Mouse (Mus musculus): Measurements from ENCODE around the gene Calcrl. TPM values are rescaled to one million over a fixed set of nuclear protein-coding genes. Genes with fewer than 3 reads are reported as not detected.
A peak's percentile ranks its signal among the peaks of the same experiment; 100 is the strongest.

Calcrl gene
- polyA plus RNA-seq, 1 experiment from 2014 or later: 39.4 TPM

- H3K9me3 ChIP-seq (replicated peaks): no peaks in the 10 kb centered on the region
- no peaks in the 10 kb centered on the region for H3K36me3 ChIP-seq
- no peak overlapping the region for H3K9ac ChIP-seq
- no peak overlapping the region for H3K4me3 ChIP-seq
- no peak overlapping the region for H3K4me2 ChIP-seq
- 0 out of 2 replicates have a peak, but pooled peaks cover 3% of the 10 kb centered on the region for H3K4me1 ChIP-seq (replicated peaks)
- no peak overlapping the region for H3K27ac ChIP-seq
- no peak for ATAC-seq (replicated peaks; ENCODE audit: insufficient number of reproducible peaks, insufficient read depth, low FRiP score, low read depth)
- no peaks in the 10 kb centered on the region for H3K27me3 ChIP-seq
These were observed 58.5 kb downstream of the Calcrl start for GRCm38 (mm10) chr2:84366742-84367141.

- Histone ChIP-seq H3K4me2 (no peak overlapping the region), H3K9ac (no peak overlapping the region), H3K4me1 (replicated peaks) (0 out of 2 replicates have a peak, but pooled peaks cover 3% of the 10 kb centered on the region), H3K9me3 (replicated peaks) (no peaks in the 10 kb centered on the region), H3K4me3 (no peak overlapping the region), H3K36me3 (no peaks in the 10 kb centered on the region), H3K27me3 (no peaks in the 10 kb centered on the region), H3K27ac (no peak overlapping the region)
- 64% methylated on average over 3 of the region's 3 CpGs for WGBS
- ATAC-seq (replicated peaks; ENCODE audit: insufficient number of reproducible peaks, insufficient read depth, low FRiP score, low read depth): no peak
These were observed 59.9 kb downstream of the Calcrl start for GRCm38 (mm10) chr2:84365266-84365665.

- ATAC-seq (replicated peaks; ENCODE audit: insufficient number of reproducible peaks, insufficient read depth, low FRiP score, low read depth): 0 out of 2 replicates have a peak, but pooled peaks have one; percentile 7
- WGBS: 82% methylated on average over 6 of the region's 6 CpGs
- H3K27ac ChIP-seq: no peak overlapping the region
These were observed 62.2 kb downstream of the Calcrl start for GRCm38 (mm10) chr2:84362779-84363719.

GRCm38 (mm10) chr2:84358690-84359343, 66.4 kb downstream of the Calcrl start:
- ATAC-seq (replicated peaks; ENCODE audit: insufficient number of reproducible peaks, insufficient read depth, low FRiP score, low read depth): no peak
- WGBS: 56% methylated on average over 3 of the region's 3 CpGs
- Histone ChIP-seq H3K36me3 (no peaks in the 10 kb centered on the region), H3K27me3 (no peaks in the 10 kb centered on the region), H3K9ac (no peak overlapping the region), H3K4me1 (replicated peaks) (no peaks in the 10 kb centered on the region), H3K4me2 (no peak overlapping the region), H3K4me3 (no peak overlapping the region), H3K27ac (no peak overlapping the region), H3K9me3 (replicated peaks) (no peaks in the 10 kb centered on the region)

More at GRCm38 (mm10) chr2:84362779-84363719, 62.2 kb downstream of the Calcrl start:
- Histone ChIP-seq H3K4me2 (no peak overlapping the region), H3K4me3 (no peak overlapping the region), H3K27me3 (no peaks in the 10 kb centered on the region), H3K9ac (no peak overlapping the region), H3K9me3 (replicated peaks) (no peaks in the 10 kb centered on the region), H3K36me3 (no peaks in the 10 kb centered on the region), H3K4me1 (replicated peaks) (no peaks in the 10 kb centered on the region)

- no peaks in the 10 kb centered on the region for H3K9me3 ChIP-seq (replicated peaks)
- no peak overlapping the region for H3K4me2 ChIP-seq
- no peaks in the 10 kb centered on the region for H3K27me3 ChIP-seq
- ATAC-seq (replicated peaks; ENCODE audit: insufficient number of reproducible peaks, insufficient read depth, low FRiP score, low read depth): no peak
- 57% methylated on average over 4 of the region's 4 CpGs for WGBS
- H3K4me1 ChIP-seq (replicated peaks): no peaks in the 10 kb centered on the region
- H3K36me3 ChIP-seq: no peaks in the 10 kb centered on the region
- no peak overlapping the region for H3K9ac ChIP-seq
- no peak overlapping the region for H3K4me3 ChIP-seq
- H3K27ac ChIP-seq: no peak overlapping the region
These were observed 69.9 kb downstream of the Calcrl start for GRCm38 (mm10) chr2:84355281-84355680.

- no peak overlapping the region for H3K27ac ChIP-seq
- 65% methylated on average over 2 of the region's 2 CpGs for WGBS
- no peaks in the 10 kb centered on the region for H3K4me1 ChIP-seq (replicated peaks)
- no peaks in the 10 kb centered on the region for H3K9me3 ChIP-seq (replicated peaks)
- no peak overlapping the region for H3K4me2 ChIP-seq
- no peaks in the 10 kb centered on the region for H3K36me3 ChIP-seq
- no peak overlapping the region for H3K9ac ChIP-seq
- ATAC-seq (replicated peaks; ENCODE audit: insufficient number of reproducible peaks, insufficient read depth, low FRiP score, low read depth): no peak
- H3K4me3 ChIP-seq: no peak overlapping the region
- H3K27me3 ChIP-seq: no peaks in the 10 kb centered on the region
These were observed 77.8 kb downstream of the Calcrl start for GRCm38 (mm10) chr2:84347376-84347775.

- Histone ChIP-seq H3K27me3 (no peaks in the 10 kb centered on the region), H3K4me1 (replicated peaks) (no peaks in the 10 kb centered on the region), H3K9me3 (replicated peaks) (no peaks in the 10 kb centered on the region), H3K36me3 (no peaks in the 10 kb centered on the region), H3K9ac (no peak overlapping the region), H3K4me2 (no peak overlapping the region), H3K4me3 (no peak overlapping the region), H3K27ac (no peak overlapping the region)
- WGBS: 52% methylated on average over 2 of the region's 2 CpGs
- no peak for ATAC-seq (replicated peaks; ENCODE audit: insufficient number of reproducible peaks, insufficient read depth, low FRiP score, low read depth)
These were observed 81.5 kb downstream of the Calcrl start for GRCm38 (mm10) chr2:84343756-84344155.

- Histone ChIP-seq H3K4me1 (replicated peaks) (no peaks in the 10 kb centered on the region), H3K36me3 (no peaks in the 10 kb centered on the region), H3K4me2 (no peak overlapping the region), H3K4me3 (no peak overlapping the region), H3K27ac (no peak overlapping the region), H3K27me3 (no peaks in the 10 kb centered on the region), H3K9me3 (replicated peaks) (no peaks in the 10 kb centered on the region), H3K9ac (no peak overlapping the region)
- WGBS: 77% methylated on average over 1 of the region's 1 CpGs
- no peak for ATAC-seq (replicated peaks; ENCODE audit: insufficient number of reproducible peaks, insufficient read depth, low FRiP score, low read depth)
These were observed 87.3 kb downstream of the Calcrl start for GRCm38 (mm10) chr2:84337774-84338450.

- no peak for ATAC-seq (replicated peaks; ENCODE audit: insufficient number of reproducible peaks, insufficient read depth, low FRiP score, low read depth)
- no peak overlapping the region for H3K4me3 ChIP-seq
- no peaks in the 10 kb centered on the region for H3K36me3 ChIP-seq
- 68% methylated on average over 4 of the region's 4 CpGs for whole genome bisulfite sequencing
- H3K4me2 ChIP-seq: no peak overlapping the region
- no peak overlapping the region for H3K9ac ChIP-seq
- H3K27ac ChIP-seq: no peak overlapping the region
- H3K27me3 ChIP-seq: no peaks in the 10 kb centered on the region
- no peaks in the 10 kb centered on the region for H3K9me3 ChIP-seq (replicated peaks)
- no peaks in the 10 kb centered on the region for H3K4me1 ChIP-seq (replicated peaks)
These were observed 88.9 kb downstream of the Calcrl start for GRCm38 (mm10) chr2:84336331-84336730.

- no peak overlapping the region for H3K27ac ChIP-seq
- H3K27me3 ChIP-seq: no peaks in the 10 kb centered on the region
- no peak overlapping the region for H3K4me3 ChIP-seq
- H3K9me3 ChIP-seq (replicated peaks): no peaks in the 10 kb centered on the region
- 69% methylated on average over 4 of the region's 4 CpGs for WGBS
- H3K4me1 ChIP-seq (replicated peaks): no peaks in the 10 kb centered on the region
- no peak for ATAC-seq (replicated peaks; ENCODE audit: insufficient number of reproducible peaks, insufficient read depth, low FRiP score, low read depth)
- H3K9ac ChIP-seq: no peak overlapping the region
- H3K36me3 ChIP-seq: no peaks in the 10 kb centered on the region
- no peak overlapping the region for H3K4me2 ChIP-seq
These were observed 108.9 kb downstream of the Calcrl start for GRCm38 (mm10) chr2:84316185-84316805.

GRCm38 (mm10) chr2:84296517-84296916, 128.7 kb downstream of the Calcrl start:
- Histone ChIP-seq H3K4me2 (no peak overlapping the region), H3K27me3 (no peaks in the 10 kb centered on the region), H3K27ac (no peak overlapping the region), H3K9me3 (replicated peaks) (no peaks in the 10 kb centered on the region), H3K36me3 (no peaks in the 10 kb centered on the region), H3K4me3 (no peak overlapping the region), H3K9ac (no peak overlapping the region), H3K4me1 (replicated peaks) (no peaks in the 10 kb centered on the region)
- WGBS: 37% methylated on average over 5 of the region's 5 CpGs
- no peak for ATAC-seq (replicated peaks; ENCODE audit: insufficient number of reproducible peaks, insufficient read depth, low FRiP score, low read depth)

Measured in heart, embryonic 15.5 days (tissue).